Mouse (Mus musculus) liver, embryonic 14.5 days (tissue): ENCODE measurements around the gene Hexdc.

Experiments
- CTCF ChIP-seq: IDR thresholded peaks from 2 replicates; pipeline ENCODE4 v1.5.1; 2016; ENCODE audit warnings: antibody characterized with exemption, low read depth, control low read depth
- EP300 ChIP-seq: IDR thresholded peaks from 2 replicates; pipeline ENCODE4 v1.6.1; 2016; ENCODE audit warnings: antibody characterized with exemption, low read depth

GRCm38 (mm10) chr11:121228129-121229017, 24.1 kb downstream of the Hexdc start:
- TF ChIP-seq CTCF, result no peak
- TF ChIP-seq EP300, result no peak
